Mouse (Mus musculus) intestine, embryonic 14.5 days (tissue): Measurements from ENCODE around the gene Cacna1e. TPM values are rescaled to one million over a fixed set of nuclear protein-coding genes. Genes with fewer than 3 reads are reported as not detected.
A peak's percentile ranks its signal among the peaks of the same experiment; 100 is the strongest.

Experiments
- ATAC-seq: fragments of 200-750 bp; cut with Nextera tagmentation; replicated peaks from 2 replicates; pipeline ENCODE4 v1.8.0; 2017; ENCODE audit warnings: low read depth, moderate number of reproducible peaks, moderate TSS enrichment, moderate library complexity; ENCODE audit not compliant: low FRiP score, low TSS enrichment
- DNase-seq: peaks from one replicate; pipeline ENCODE4 v3.0.0-alpha.2; 2018; ENCODE audit warnings: low spot score
- H3K27ac ChIP-seq: fragments of 300-500 bp; sonication (generic); 2 replicates; pipeline ENCODE4 v1.5.1; 2014; ENCODE audit warnings: low read depth, mild to moderate bottlenecking, control low read depth
- H3K27me3 ChIP-seq: fragments of 300-500 bp; sonication (generic); replicated peaks from 2 replicates; pipeline ENCODE4 v1.6.1; 2014; ENCODE audit warnings: low read length, control low read depth; ENCODE audit not compliant: control insufficient read depth, insufficient read depth
- H3K36me3 ChIP-seq: fragments of 300-500 bp; sonication (generic); 2 replicates; pipeline ENCODE4 v1.6.1; 2014; ENCODE audit warnings: low read length, control low read depth; ENCODE audit not compliant: control insufficient read depth, insufficient read depth
- H3K4me1 ChIP-seq: fragments of 300-500 bp; sonication (generic); replicated peaks from 2 replicates; pipeline ENCODE4 v1.6.1; 2014; ENCODE audit warnings: low read length, control low read depth, mixed read lengths; ENCODE audit not compliant: control insufficient read depth, insufficient read depth
- H3K4me2 ChIP-seq: fragments of 300-500 bp; sonication (generic); 2 replicates; pipeline ENCODE4 v1.6.1; 2014; ENCODE audit warnings: low read length
- H3K4me3 ChIP-seq: fragments of 300-500 bp; sonication (generic); 2 replicates; pipeline ENCODE4 v1.5.1; 2014; ENCODE audit warnings: low read depth, low read length, control low read depth, mixed read lengths
- H3K9ac ChIP-seq: fragments of 300-500 bp; sonication (generic); 2 replicates; pipeline ENCODE4 v1.6.1; 2014; ENCODE audit warnings: mild to moderate bottlenecking, low read length
- H3K9me3 ChIP-seq: fragments of 300-500 bp; sonication (generic); 2 replicates; pipeline ENCODE4 v1.6.1; 2016; ENCODE audit warnings: low read length, control low read depth; ENCODE audit not compliant: control insufficient read depth
- WGBS: fragments of 180-500 bp; shearing (Covaris S2); extraction: QIAGEN DNeasy Blood & Tissue Kit; methylation state at CpG from one replicate; pipeline ENCODE4 v1.1.7; 2014; 5-methylcytosine and 5-hydroxymethylcytosine counted together
- polyA plus RNA-seq: library from polyadenylated mRNA; unstranded; fragments of >200 nt; fragmentation: Nextera tagmentation; extraction: Ambion mirVana; gene quantifications from 2 replicates; pipeline ENCODE4 v1.2.1, GENCODE M21; 2014

The Cacna1e gene
- polyA plus RNA-seq, 1 experiment from 2014 or later = 2.0 TPM

DNA sequence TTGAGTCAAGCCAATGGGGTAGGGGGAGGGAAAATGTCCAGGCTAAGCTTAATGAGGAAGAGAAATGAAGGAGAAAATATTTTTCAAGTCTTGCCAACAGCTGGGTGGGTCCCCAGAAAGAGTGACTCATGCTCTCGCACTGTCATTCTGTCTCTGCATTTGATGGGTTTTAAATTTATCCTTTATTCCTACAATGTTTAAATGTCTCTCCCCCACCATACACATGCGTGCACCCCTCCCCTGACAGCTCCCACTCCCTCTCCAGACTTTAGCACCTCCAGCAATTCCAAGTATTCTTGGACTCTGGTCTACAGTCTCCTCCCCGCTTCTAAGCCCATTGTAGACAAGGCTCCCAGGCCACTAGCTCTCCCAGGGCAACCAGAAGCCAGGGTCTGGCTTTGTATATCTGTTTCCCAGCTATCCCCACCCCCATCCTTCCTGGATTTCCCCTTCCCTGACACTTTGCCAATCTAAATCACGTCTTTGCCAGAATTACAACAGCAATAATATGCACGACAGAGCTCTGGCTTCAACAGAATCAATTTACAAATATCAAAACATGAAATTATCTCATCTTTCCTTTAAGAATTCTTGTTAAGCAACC is 81.9 kb downstream of the Cacna1e start:
- Histone ChIP-seq H3K9me3 (no peaks in the 10 kb centered on the region), H3K4me2 (no peak overlapping the region), H3K4me3 (no peak overlapping the region), H3K27ac (no peak overlapping the region), H3K36me3 (no peaks in the 10 kb centered on the region), H3K4me1 (no peaks in the 10 kb centered on the region), H3K27me3 (no peaks in the 10 kb centered on the region), H3K9ac (no peak overlapping the region)
- DNase-seq (no peak), ATAC-seq (no peak)
- WGBS = 49% methylated on average over 5 of the region's 5 CpGs

DNA sequence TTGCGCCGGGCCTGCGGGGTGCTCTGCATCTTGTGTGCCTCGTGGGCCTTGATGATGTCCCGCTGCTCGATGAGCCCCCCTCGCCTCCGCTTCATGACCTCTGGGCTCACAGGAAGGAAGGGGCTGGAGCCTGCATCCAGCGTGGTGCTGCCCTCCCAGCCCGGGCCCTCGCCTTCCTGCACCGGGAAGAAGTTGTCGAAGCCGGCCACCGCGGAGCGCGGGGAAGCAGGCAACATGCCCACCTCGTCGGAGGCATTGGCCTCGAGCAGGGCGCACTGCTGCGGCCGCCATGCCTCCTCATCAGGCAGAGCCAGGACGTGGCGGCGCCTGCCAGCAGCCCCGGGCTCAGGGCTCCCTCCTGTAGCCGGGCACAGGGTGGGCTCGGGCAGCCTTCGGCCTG is 85.0 kb downstream of the Cacna1e start:
- 78% methylated on average over 31 of the region's 31 CpGs for WGBS
- ATAC-seq = no peak

GRCm38 (mm10) chr1:154798771-154799170 is 85.5 kb downstream of the Cacna1e start:
- Histone ChIP-seq H3K27ac (no peak overlapping the region), H3K9ac (no peak overlapping the region), H3K27me3 (no peaks in the 10 kb centered on the region), H3K9me3 (no peaks in the 10 kb centered on the region), H3K4me3 (no peak overlapping the region), H3K4me2 (no peak overlapping the region), H3K36me3 (no peaks in the 10 kb centered on the region), H3K4me1 (no peaks in the 10 kb centered on the region)
- WGBS = 66% methylated on average over 2 of the region's 2 CpGs
- ATAC-seq = no peak
- no peak for DNase-seq

More for the DNA sequence above, 85.0 kb downstream of the Cacna1e start:
- Histone ChIP-seq H3K36me3 (no peaks in the 10 kb centered on the region), H3K27me3 (no peaks in the 10 kb centered on the region), H3K4me1 (no peaks in the 10 kb centered on the region), H3K4me2 (no peak overlapping the region), H3K9me3 (no peaks in the 10 kb centered on the region), H3K27ac (no peak overlapping the region), H3K9ac (no peak overlapping the region), H3K4me3 (no peak overlapping the region)
- no peak for DNase-seq

- DNase-seq = peak; percentile 60
- H3K4me3 ChIP-seq = no peak overlapping the region
- H3K4me2 ChIP-seq = no peak overlapping the region
- no peak for ATAC-seq
- 0 out of 2 replicates have a peak, but pooled peaks cover 5% of the 10 kb centered on the region for H3K4me1 ChIP-seq
- H3K36me3 ChIP-seq = no peaks in the 10 kb centered on the region
- 64% methylated on average over 2 of the region's 2 CpGs for WGBS
- H3K9me3 ChIP-seq = no peaks in the 10 kb centered on the region
- H3K27ac ChIP-seq = no peak overlapping the region
- no peaks in the 10 kb centered on the region for H3K27me3 ChIP-seq
- no peak overlapping the region for H3K9ac ChIP-seq
Measured at GRCm38 (mm10) chr1:154796685-154797084, 87.6 kb downstream of the Cacna1e start.

- H3K27me3 ChIP-seq = no peaks in the 10 kb centered on the region
- no peak overlapping the region for H3K27ac ChIP-seq
- H3K9me3 ChIP-seq = no peaks in the 10 kb centered on the region
- no peak overlapping the region for H3K9ac ChIP-seq
- H3K36me3 ChIP-seq = no peaks in the 10 kb centered on the region
- 74% methylated on average over 8 of the region's 8 CpGs for WGBS
- no peak for DNase-seq
- no peak for ATAC-seq
- H3K4me2 ChIP-seq = no peak overlapping the region
- H3K4me1 ChIP-seq = 0 out of 2 replicates have a peak, but pooled peaks cover 5% of the 10 kb centered on the region
- H3K4me3 ChIP-seq = no peak overlapping the region
Measured at GRCm38 (mm10) chr1:154794518-154794951, 89.8 kb downstream of the Cacna1e start.

GRCm38 (mm10) chr1:154791544-154792174 is 92.6 kb downstream of the Cacna1e start:
- no peak overlapping the region for H3K27ac ChIP-seq
- ATAC-seq = no peak

GRCm38 (mm10) chr1:154788491-154788890 is 95.8 kb downstream of the Cacna1e start:
- WGBS = 68% methylated on average over 4 of the region's 4 CpGs
- H3K27ac ChIP-seq = no peak overlapping the region

More at GRCm38 (mm10) chr1:154791544-154792174, 92.6 kb downstream of the Cacna1e start:
- DNase-seq = peak; percentile 53
- no peak overlapping the region for H3K4me2 ChIP-seq
- no peak overlapping the region for H3K9ac ChIP-seq
- WGBS = 37% methylated on average over 13 of the region's 13 CpGs
- H3K4me3 ChIP-seq = no peak overlapping the region
- H3K27me3 ChIP-seq = no peaks in the 10 kb centered on the region
- H3K4me1 ChIP-seq = 0 out of 2 replicates have a peak, but pooled peaks cover 5% of the 10 kb centered on the region
- no peaks in the 10 kb centered on the region for H3K36me3 ChIP-seq
- no peaks in the 10 kb centered on the region for H3K9me3 ChIP-seq

GRCm38 (mm10) chr1:154788069-154788468 is 96.2 kb downstream of the Cacna1e start:
- 0 out of 2 replicates have a peak, but pooled peaks cover 3% of the 10 kb centered on the region for H3K27me3 ChIP-seq
- no peaks in the 10 kb centered on the region for H3K36me3 ChIP-seq
- DNase-seq (peak; percentile 92), ATAC-seq (0 out of 2 replicates have a peak, but pooled peaks have one; percentile 45)
- H3K27ac ChIP-seq = no peak overlapping the region
- no peak overlapping the region for H3K4me3 ChIP-seq
- no peaks in the 10 kb centered on the region for H3K9me3 ChIP-seq
- no peak overlapping the region for H3K9ac ChIP-seq
- H3K4me2 ChIP-seq = no peak overlapping the region
- 0 out of 2 replicates have a peak, but pooled peaks cover 5% of the 10 kb centered on the region for H3K4me1 ChIP-seq
- WGBS = 8% methylated on average over 5 of the region's 5 CpGs

More at GRCm38 (mm10) chr1:154788491-154788890, 95.8 kb downstream of the Cacna1e start:
- Histone ChIP-seq H3K4me1 (0 out of 2 replicates have a peak, but pooled peaks cover 5% of the 10 kb centered on the region), H3K9me3 (no peaks in the 10 kb centered on the region), H3K27me3 (0 out of 2 replicates have a peak, but pooled peaks cover 3% of the 10 kb centered on the region), H3K4me2 (no peak overlapping the region), H3K36me3 (no peaks in the 10 kb centered on the region), H3K4me3 (no peak overlapping the region), H3K9ac (no peak overlapping the region)
- ATAC-seq = no peak
- DNase-seq = no peak
